Mouse (Mus musculus) forebrain, embryonic 13.5 days (tissue): ENCODE data around the gene Hrct1. TPM values are rescaled to one million over a fixed set of nuclear protein-coding genes. Genes with fewer than 3 reads are reported as not detected.

Experiments
- ATAC-seq: fragments of 200-750 bp; cut with Nextera tagmentation; 2 replicates; pipeline ENCODE4 v1.8.0; 2017
- H3K27ac ChIP-seq: fragments of 300-500 bp; sonication (generic); 2 replicates; pipeline ENCODE4 v1.5.1; 2015; ENCODE audit warnings: inconsistent platforms, mild to moderate bottlenecking, moderate library complexity
- H3K27me3 ChIP-seq: fragments of 300-500 bp; sonication (generic); 2 replicates; pipeline ENCODE4 v1.6.1; 2015; ENCODE audit warnings: mild to moderate bottlenecking, inconsistent platforms
- H3K36me3 ChIP-seq: fragments of 300-500 bp; sonication (generic); 2 replicates; pipeline ENCODE4 v1.6.1; 2015; ENCODE audit warnings: mild to moderate bottlenecking, inconsistent platforms; ENCODE audit not compliant: poor library complexity, severe bottlenecking
- H3K4me1 ChIP-seq: fragments of 300-500 bp; sonication (generic); 2 replicates; pipeline ENCODE4 v1.6.1; 2015; ENCODE audit warnings: inconsistent platforms
- H3K4me2 ChIP-seq: fragments of 300-500 bp; sonication (generic); 2 replicates; pipeline ENCODE4 v1.6.1; 2015; ENCODE audit warnings: inconsistent platforms, mild to moderate bottlenecking, moderate library complexity
- H3K4me3 ChIP-seq: fragments of 300-500 bp; sonication (generic); 2 replicates; pipeline ENCODE4 v1.5.1; 2015; ENCODE audit warnings: mild to moderate bottlenecking, inconsistent platforms
- H3K9ac ChIP-seq: fragments of 300-500 bp; sonication (generic); 2 replicates; pipeline ENCODE4 v1.6.1; 2015; ENCODE audit warnings: mild to moderate bottlenecking, inconsistent platforms
- H3K9me3 ChIP-seq: fragments of 300-500 bp; sonication (generic); replicated peaks from 2 replicates; pipeline ENCODE4 v1.6.1; 2016; ENCODE audit warnings: inconsistent platforms
- WGBS: fragments of 180-500 bp; shearing (Covaris S2); methylation state at CpG from one replicate; pipeline ENCODE4 v1.1.7; 2015; 5-methylcytosine and 5-hydroxymethylcytosine counted together
- polyA plus RNA-seq: library from polyadenylated mRNA; unstranded; fragments of >200 nt; fragmentation: Nextera tagmentation; extraction: Ambion mirVana; gene quantifications from 2 replicates; pipeline ENCODE4 v1.2.1, GENCODE M21; 2015

The Hrct1 gene
- polyA plus RNA-seq, 1 experiment from 2014 or later = 0.30 TPM

DNA sequence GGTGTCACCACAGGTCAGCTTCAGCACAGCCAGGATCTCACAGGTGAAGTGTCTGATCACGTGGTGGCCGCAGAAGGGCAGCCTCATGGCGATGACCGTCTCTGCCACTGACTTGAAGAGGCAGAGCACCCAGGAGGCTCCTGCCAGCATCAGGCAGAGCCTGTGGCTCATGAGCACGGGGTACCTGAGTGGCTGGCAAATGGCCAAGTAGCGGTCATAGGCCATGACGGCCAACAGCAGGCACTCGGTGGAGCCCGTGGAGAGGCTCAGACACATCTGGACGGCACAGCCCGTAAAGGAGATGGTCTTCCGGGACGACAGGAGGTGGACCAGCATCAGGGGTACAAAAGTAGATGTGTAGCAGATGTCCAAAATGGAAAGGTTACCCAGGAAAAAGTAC, 21.0 kb upstream of the Hrct1 start:
- no peak for ATAC-seq
- WGBS = 87% methylated on average over 13 of the region's 13 CpGs
- H3K4me1 ChIP-seq = 0 out of 2 replicates have a peak, but pooled peaks cover 4% of the 10 kb centered on the region
- no peak overlapping the region for H3K27ac ChIP-seq
- no peak overlapping the region for H3K9ac ChIP-seq
- H3K4me3 ChIP-seq = no peak overlapping the region
- H3K4me2 ChIP-seq = no peak overlapping the region
- H3K27me3 ChIP-seq = no peaks in the 10 kb centered on the region
- no peaks in the 10 kb centered on the region for H3K36me3 ChIP-seq
- no peaks in the 10 kb centered on the region for H3K9me3 ChIP-seq

DNA sequence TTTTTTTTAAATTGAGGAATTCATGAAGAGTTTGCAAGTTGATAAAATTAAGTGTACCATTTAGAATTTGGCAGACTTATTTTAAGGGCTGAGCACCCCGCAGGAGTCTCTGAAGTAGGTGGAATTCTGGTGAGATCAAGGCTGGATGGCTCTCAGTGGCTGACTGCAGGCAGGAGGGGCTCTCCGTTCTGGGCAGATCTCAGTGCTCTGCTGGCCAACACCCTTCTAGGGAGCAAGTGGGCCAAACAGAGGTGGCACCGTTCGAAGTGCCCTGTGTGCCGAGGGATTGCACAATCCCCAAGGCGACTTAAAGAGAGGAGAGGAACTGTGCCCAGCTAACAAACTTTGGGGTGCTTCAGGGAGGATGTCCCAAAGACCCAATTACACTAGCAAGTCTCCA, 17.1 kb upstream of the Hrct1 start, which contains the start of gene Olfr71:
TSS of gene Olfr71 (minus strand) at position 387 of the 400 bp plus-strand sequence.
- Histone ChIP-seq H3K4me2 (no peak within 1 kb of the TSS), H3K4me1 (peaks cover 9% of the 10 kb centered on the region; the same call in 1 of the 2 replicates), H3K9ac (no peak within 1 kb of the TSS), H3K4me3 (no peak within 1 kb of the TSS), H3K36me3 (no peaks in the 10 kb centered on the region), H3K9me3 (no peaks in the 10 kb centered on the region), H3K27me3 (no peaks in the 10 kb centered on the region), H3K27ac (no peak within 1 kb of the TSS)
- 79% methylated on average over 6 of the region's 6 CpGs for WGBS
- no peak for ATAC-seq

DNA sequence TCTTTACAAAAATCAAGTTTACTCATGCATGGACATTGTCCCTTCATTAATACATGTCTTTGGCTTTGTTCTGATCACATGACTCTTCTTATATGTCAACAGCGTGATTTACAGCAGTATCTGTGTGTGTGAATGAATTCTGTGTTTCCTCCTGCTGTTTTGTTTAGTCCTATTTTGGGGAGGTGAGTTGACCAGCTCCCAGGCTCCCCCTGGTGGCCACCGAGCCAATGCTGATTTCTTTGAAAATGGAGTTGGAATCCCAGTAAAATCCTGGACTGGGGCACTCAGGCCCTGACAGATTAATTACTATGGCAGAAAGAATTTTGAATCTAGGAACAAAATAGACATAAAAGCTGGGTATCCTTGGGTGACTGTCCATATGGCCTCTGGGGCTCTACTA, 15.2 kb upstream of the Hrct1 start:
- 0% methylated on average over 2 of the region's 2 CpGs for WGBS
- Histone ChIP-seq H3K36me3 (no peaks in the 10 kb centered on the region), H3K9ac (no peak overlapping the region), H3K27me3 (no peaks in the 10 kb centered on the region), H3K9me3 (no peaks in the 10 kb centered on the region), H3K4me3 (no peak overlapping the region), H3K4me2 (no peak overlapping the region), H3K4me1 (peaks cover 9% of the 10 kb centered on the region; the same call in 1 of the 2 replicates), H3K27ac (no peak overlapping the region)
- ATAC-seq = 0 out of 2 replicates have a peak, but pooled peaks have one; percentile 36

GRCm38 (mm10) chr4:43713652-43714219, 13.3 kb upstream of the Hrct1 start:
- ATAC-seq = no peak
- Histone ChIP-seq H3K36me3 (no peaks in the 10 kb centered on the region), H3K9me3 (no peaks in the 10 kb centered on the region), H3K4me1 (peaks cover 5% of the 10 kb centered on the region; the same call in 1 of the 2 replicates), H3K27ac (no peak overlapping the region), H3K27me3 (no peaks in the 10 kb centered on the region), H3K4me3 (no peak overlapping the region), H3K9ac (no peak overlapping the region), H3K4me2 (no peak overlapping the region)
- WGBS = 38% methylated on average over 7 of the region's 7 CpGs

GRCm38 (mm10) chr4:43720491-43721228, 6.3 kb upstream of the Hrct1 start:
- H3K4me2 ChIP-seq = no peak overlapping the region
- no peak overlapping the region for H3K9ac ChIP-seq
- H3K9me3 ChIP-seq = no peaks in the 10 kb centered on the region
- no peak overlapping the region for H3K4me3 ChIP-seq
- no peaks in the 10 kb centered on the region for H3K36me3 ChIP-seq
- WGBS = 55% methylated on average over 13 of the region's 16 CpGs
- H3K27ac ChIP-seq = peak overlapping the region; percentile 61
- H3K27me3 ChIP-seq = no peaks in the 10 kb centered on the region
- ATAC-seq = peak; percentile 38; the same call in 1 of the 2 replicates
- H3K4me1 ChIP-seq = peaks cover 8% of the 10 kb centered on the region; the same call in 1 of the 2 replicates

DNA sequence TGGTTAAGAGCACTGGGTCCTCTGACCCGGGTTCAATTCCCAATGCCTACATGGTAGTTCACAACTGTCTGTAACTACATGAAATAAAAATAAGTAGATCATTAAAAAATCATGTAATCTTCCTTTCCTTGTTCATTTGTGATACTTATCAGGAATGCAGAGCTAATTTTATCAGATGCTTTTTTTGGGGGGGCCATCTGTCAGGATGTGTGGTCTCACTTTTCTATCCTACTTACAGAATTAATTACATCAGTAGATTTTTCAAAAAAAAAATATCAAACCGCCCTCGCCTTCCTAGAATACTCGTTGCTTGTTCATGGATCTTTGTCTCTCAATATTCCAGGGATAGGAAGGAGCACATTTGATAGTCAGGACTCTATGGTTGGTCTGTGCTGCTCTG, 4.8 kb upstream of the Hrct1 start:
- Histone ChIP-seq H3K4me3 (no peak overlapping the region), H3K27me3 (no peaks in the 10 kb centered on the region), H3K4me1 (peaks cover 8% of the 10 kb centered on the region; the same call in 1 of the 2 replicates), H3K9me3 (no peaks in the 10 kb centered on the region), H3K36me3 (no peaks in the 10 kb centered on the region), H3K9ac (no peak overlapping the region), H3K27ac (no peak overlapping the region; the same call in 1 of the 2 replicates), H3K4me2 (no peak overlapping the region)
- ATAC-seq = no peak
- 80% methylated on average over 4 of the region's 4 CpGs for WGBS

- Histone ChIP-seq H3K4me3 (no peak overlapping the region), H3K4me2 (no peak overlapping the region), H3K9ac (no peak overlapping the region), H3K4me1 (peaks cover 8% of the 10 kb centered on the region; the same call in 1 of the 2 replicates), H3K36me3 (no peaks in the 10 kb centered on the region), H3K9me3 (no peaks in the 10 kb centered on the region), H3K27ac (no peak overlapping the region), H3K27me3 (no peaks in the 10 kb centered on the region)
- 47% methylated on average over 1 of the region's 1 CpGs for WGBS
- ATAC-seq = no peak
Measured at GRCm38 (mm10) chr4:43724764-43725163, 2.2 kb upstream of the Hrct1 start.

DNA sequence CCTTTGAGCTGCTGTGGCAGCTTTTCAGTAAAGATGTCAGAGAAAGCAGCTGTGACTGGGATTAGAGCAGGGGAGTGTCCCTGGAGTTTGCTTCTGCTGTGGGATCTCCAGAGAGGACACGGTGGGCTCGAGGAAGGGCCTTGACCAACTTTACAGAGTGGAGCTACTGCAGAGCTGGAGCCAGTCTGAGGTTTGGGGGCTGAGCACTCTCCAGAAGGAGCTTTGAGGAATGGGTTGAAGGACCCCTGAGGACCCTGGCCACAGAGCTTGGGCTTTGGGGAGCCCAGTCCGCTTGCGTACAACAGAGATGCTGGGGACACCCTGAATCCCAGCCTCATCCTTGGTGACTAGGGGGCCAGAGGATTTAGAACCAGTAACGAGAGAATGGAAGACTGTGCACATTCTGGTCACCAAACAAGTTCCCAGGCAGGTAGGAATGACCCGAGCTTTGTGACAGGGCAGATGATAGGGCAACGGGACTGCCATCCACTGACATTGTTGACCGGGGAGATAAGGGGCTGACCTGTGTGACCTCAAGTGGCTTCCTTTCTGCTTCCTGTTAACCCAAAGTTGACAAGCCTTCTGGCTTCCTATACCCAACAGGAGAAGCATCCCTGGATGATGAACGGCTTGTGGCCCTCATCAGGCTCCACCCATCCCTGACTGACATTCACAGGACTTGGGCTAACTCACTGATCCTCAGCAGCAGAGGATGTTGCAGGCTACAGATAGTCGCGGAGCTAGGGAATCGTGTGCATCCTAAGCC, 577 bp upstream of the Hrct1 start:
- no peaks in the 10 kb centered on the region for H3K36me3 ChIP-seq
- H3K27ac ChIP-seq = no peak overlapping the region
- ATAC-seq = no peak
- H3K9ac ChIP-seq = no peak overlapping the region
- H3K9me3 ChIP-seq = no peaks in the 10 kb centered on the region
- WGBS = 82% methylated on average over 12 of the region's 12 CpGs
- no peaks in the 10 kb centered on the region for H3K27me3 ChIP-seq
- no peaks in the 10 kb centered on the region for H3K4me1 ChIP-seq
- H3K4me2 ChIP-seq = no peak overlapping the region
- H3K4me3 ChIP-seq = no peak overlapping the region

DNA sequence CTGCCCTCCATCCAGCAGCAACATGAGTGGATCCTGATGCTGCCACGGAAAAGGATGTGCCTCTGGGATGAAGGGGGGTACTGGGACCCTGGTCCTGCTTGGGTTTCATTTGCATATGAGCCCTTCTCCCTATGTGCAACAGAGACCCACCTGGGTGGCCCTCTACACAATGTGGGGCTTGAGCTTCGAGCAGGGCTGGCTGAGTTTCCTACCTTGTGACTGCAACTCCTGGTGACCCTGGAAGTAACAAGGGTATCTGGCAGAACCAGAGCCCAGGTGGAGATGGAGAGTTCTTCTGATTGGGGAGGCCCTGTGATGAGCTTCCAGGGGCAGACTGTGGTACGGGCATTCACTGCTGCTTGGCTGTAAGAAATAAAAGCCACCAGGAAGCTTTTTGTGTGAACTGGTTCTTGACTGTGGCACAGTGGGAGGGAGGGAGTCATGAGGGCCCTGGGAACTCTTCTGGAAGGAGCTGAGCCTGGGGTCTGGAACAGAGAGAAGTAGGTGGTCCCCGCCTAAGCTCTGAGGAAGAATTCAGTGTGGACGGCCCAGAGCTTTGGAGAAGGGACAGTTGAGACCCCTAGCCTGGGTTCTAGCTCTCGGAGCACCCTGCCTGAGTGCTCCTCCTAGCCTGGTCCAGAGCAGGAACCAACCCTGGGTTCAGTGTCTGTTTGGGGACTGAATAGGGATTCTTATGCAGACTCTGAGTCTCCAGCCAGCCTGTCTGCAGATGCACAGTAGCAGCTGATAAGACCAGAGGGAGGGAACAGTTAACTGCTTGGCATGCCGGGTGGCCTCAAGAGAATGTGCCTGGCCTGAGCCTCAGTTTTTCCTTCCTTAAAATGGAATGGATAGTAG, 959 bp downstream of the Hrct1 start:
- WGBS = 72% methylated on average over 7 of the region's 7 CpGs
- ATAC-seq = no peak
- Histone ChIP-seq H3K27me3 (no peaks in the 10 kb centered on the region), H3K9me3 (no peaks in the 10 kb centered on the region), H3K27ac (no peak overlapping the region), H3K4me2 (no peak overlapping the region), H3K4me1 (no peaks in the 10 kb centered on the region), H3K9ac (no peak overlapping the region), H3K36me3 (no peaks in the 10 kb centered on the region), H3K4me3 (no peak overlapping the region)

DNA sequence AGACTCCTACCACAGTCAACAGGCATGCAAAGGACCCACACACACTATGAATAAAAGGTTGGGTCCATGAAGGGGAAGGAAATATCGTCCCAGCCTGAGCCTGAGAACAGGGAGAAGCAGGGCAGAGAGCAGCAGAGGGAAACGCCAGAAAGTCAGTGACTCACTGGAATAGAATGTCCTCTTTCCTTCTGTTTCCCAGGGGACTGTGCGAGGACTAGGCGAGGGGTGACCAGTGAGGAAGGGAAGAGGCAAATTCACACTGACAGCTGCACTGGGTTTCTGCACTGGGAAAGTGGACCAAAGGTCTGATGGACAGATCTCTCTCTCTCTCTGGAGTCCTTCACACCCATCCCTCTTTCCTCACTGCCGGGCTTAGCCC, 1.6 kb downstream of the Hrct1 start:
- no peak overlapping the region for H3K4me2 ChIP-seq
- no peaks in the 10 kb centered on the region for H3K9me3 ChIP-seq
- no peak overlapping the region for H3K27ac ChIP-seq
- no peaks in the 10 kb centered on the region for H3K4me1 ChIP-seq
- H3K4me3 ChIP-seq = no peak overlapping the region
- no peak for ATAC-seq
- no peaks in the 10 kb centered on the region for H3K36me3 ChIP-seq
- 78% methylated on average over 5 of the region's 5 CpGs for WGBS
- no peaks in the 10 kb centered on the region for H3K27me3 ChIP-seq
- H3K9ac ChIP-seq = no peak overlapping the region

GRCm38 (mm10) chr4:43729126-43729525, 2.1 kb downstream of the Hrct1 start:
- Histone ChIP-seq H3K9me3 (no peaks in the 10 kb centered on the region), H3K27ac (no peak overlapping the region), H3K9ac (no peak overlapping the region), H3K4me2 (no peak overlapping the region), H3K4me3 (no peak overlapping the region), H3K36me3 (no peaks in the 10 kb centered on the region), H3K4me1 (no peaks in the 10 kb centered on the region), H3K27me3 (no peaks in the 10 kb centered on the region)
- ATAC-seq = no peak
- 86% methylated on average over 3 of the region's 3 CpGs for WGBS
